Mouse (Mus musculus) embryo, embryonic 11.5 days (tissue): ENCODE measurements around the gene Cnpy3.

ENCODE experiments used
- DNase-seq: peaks from one replicate; pipeline ENCODE4 v3.0.0-alpha.2; 2012; ENCODE audit warnings: low read depth, low spot score

Gene Cnpy3

DNA sequence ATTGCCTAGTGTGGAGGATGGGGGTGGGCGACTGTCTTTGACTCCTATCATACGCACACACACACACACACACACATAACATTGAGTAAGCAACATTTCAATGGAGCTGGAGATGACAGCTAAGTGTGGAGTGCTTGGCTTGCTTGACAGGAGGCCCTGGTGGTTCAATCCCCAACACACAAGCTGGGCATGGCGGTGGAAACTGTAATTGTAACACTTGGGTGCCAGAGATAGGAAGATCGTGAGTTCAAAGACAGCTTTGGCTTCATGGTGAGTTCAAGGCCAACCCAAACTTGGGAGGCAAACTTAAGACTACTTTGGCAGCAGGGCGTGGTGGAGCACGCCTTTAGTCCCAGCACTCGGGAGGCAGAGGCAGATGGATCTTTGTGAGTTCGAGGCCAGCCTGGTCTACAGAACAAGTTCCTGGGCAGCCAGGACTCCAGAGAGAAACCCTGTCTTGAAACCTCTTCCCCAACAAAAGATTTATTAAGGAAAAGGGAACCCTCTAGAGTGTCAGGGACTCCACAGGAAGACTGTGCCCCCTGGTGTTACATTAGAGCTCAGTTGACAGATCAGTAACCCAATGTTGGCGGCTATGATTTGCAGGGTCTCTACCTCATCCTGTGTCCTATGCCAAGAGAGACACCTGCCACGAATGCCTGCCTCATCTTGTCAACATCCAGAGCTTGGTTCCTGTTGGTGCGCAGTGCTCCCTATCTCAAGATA is 37.1 kb downstream of the Cnpy3 start:
- no peak for DNase-seq

GRCm38 (mm10) chr17:46713849-46714248 is 38.2 kb downstream of the Cnpy3 start:
- DNase-seq, result no peak

GRCm38 (mm10) chr17:46712442-46712841 is 39.6 kb downstream of the Cnpy3 start:
- no peak for DNase-seq

GRCm38 (mm10) chr17:46711612-46712271 is 40.3 kb downstream of the Cnpy3 start:
- no peak for DNase-seq

- DNase-seq, result peak; percentile 88
These were observed 40.9 kb downstream of the Cnpy3 start, which contains the start of gene Pex6 for GRCm38 (mm10) chr17:46710959-46711597. Pex6 (plus strand) TSS chr17:46711463.

- no peak for DNase-seq
These were observed 45.5 kb downstream of the Cnpy3 start for GRCm38 (mm10) chr17:46706375-46707089.

GRCm38 (mm10) chr17:46704887-46705835 is 46.9 kb downstream of the Cnpy3 start, which contains the start of gene Ppp2r5d:
Ppp2r5d (minus strand) TSS chr17:46705111.
- DNase-seq, result peak; percentile 94

- no peak for DNase-seq
These were observed 47.8 kb downstream of the Cnpy3 start for GRCm38 (mm10) chr17:46703971-46704886.

GRCm38 (mm10) chr17:46702506-46702905 is 49.5 kb downstream of the Cnpy3 start:
- DNase-seq, result no peak

GRCm38 (mm10) chr17:46702100-46702499 is 49.9 kb downstream of the Cnpy3 start:
- DNase-seq, result no peak

DNA sequence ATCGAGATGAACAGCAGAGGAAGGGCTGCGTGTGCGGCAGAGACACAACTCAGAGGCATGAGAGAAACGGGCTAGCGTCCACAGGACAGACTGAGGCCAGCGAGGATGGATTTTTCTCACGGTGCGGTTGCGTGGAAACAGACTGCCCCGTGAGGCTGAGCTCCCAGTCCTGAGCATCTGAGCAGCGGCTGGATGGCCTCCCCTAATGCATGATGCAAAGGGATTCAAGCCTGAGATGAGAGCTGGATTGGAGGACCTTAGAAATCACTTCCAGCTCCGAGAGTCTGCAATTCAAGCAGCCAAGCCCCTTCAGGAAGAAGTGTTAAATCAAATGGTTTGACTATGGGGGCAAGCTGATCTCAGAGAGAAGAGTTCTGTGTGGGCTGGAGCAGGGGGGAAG is 50.5 kb downstream of the Cnpy3 start:
- DNase-seq, result no peak

GRCm38 (mm10) chr17:46699912-46700311 is 52.1 kb downstream of the Cnpy3 start:
- no peak for DNase-seq

DNA sequence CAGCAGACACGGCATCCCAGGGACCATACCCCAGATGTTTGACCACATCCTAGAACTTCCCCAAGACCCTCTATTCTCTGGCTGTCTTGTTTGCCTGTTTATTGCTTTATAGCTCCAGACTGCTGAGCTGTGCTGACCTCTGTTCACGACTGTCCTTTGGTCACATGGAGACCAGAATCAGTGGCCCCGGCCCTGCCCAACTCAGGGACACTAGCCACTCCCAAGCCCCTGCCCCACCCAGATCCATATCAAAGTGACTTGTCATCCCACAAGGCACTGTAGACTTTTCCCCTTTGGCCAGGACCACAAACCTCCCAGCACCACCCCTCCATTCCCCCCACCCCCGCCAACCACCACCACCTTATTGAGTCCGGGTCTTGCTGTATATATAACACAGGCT is 52.8 kb downstream of the Cnpy3 start:
- no peak for DNase-seq

DNA sequence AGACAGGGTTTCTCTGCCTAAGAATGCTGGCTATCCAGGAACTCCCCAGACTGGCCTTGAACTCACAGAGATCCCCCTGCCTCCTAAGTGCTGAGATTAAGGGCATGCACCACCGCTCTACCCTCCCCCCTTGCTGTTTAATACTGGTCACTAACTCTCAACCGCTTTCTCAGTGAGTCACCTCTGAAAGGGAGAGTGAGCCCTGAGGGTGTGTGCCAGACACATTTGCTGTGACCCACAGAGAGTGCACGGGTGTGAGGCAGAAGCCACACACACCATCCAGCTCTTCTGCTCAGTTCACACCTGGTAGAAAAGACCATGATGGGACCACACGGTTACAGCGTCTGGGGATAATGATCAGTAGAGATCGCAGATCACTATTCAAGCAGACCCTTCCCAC is 53.5 kb downstream of the Cnpy3 start:
- DNase-seq, result no peak

DNA sequence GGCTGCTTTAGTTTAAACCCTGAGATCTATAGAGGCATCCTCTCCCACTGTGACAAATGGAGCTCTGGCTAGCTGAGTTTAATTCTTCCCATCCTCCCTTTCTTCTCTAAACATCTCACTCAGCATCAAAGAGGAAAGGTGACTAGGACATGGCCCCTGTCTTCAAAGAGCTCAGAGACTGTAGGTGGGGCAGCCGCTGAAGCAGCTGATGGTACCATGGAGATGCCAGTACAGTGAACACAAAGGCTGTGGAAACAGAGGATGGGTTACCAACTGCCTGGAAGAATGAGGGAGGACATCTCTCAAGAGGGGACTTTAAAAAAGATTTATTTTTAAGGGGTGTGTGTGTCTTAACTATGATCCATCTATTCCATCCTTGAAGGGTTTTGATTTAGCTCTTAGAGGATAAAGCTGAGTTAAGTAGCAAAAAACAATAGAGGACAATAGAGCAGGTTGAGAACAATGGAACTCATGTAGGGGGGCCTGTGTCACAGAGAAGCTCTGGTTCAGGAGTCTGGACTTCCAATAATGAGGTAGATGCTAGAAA is 57.4 kb downstream of the Cnpy3 start:
- DNase-seq, result no peak

DNA sequence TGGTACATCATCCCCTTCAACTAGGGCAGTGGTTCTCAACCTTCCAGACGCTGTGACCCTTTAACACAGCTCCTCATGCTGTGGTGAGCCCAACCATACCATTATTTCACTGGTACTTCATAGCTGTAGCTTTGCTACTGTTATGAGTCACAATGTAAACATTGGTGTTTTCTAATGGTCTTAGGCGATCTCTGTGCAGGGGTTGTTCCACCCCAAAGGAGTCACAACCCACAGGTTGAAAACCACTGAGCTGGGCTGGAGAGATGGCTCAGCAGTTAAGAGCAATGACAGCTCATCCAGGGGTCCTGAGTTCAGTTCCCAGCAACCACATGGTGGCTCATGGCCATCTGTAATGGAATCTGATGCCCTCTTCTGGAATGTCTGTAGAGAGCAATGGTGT is 60.6 kb downstream of the Cnpy3 start:
- DNase-seq, result no peak

GRCm38 (mm10) chr17:46690665-46691064 is 61.3 kb downstream of the Cnpy3 start:
- no peak for DNase-seq

- no peak for DNase-seq
These were observed 66.1 kb downstream of the Cnpy3 start for GRCm38 (mm10) chr17:46685913-46686312.
